Mouse (Mus musculus): ENCODE measurements at regions not wholly inside any gene's neighbourhood (a gene's known extent, or its start where the extent isn't known, plus 50 kb on each side); places are given as distances from the start of the nearest gene placed in this dataset.
A peak's percentile ranks its signal among the peaks of the same experiment; 100 is the strongest.

GRCm38 (mm10) chr3:117138720-117139119 lies 169.9 kb upstream of the Palmd start:
- Histone ChIP-seq H3K4me2 (ENCODE audit: low read depth) (no peak overlapping the region), H3K4me1 (replicated peaks; ENCODE audit: control insufficient read depth in 2 of 2, insufficient read depth in 2 of 2, low read length in 1 of 2) (no peaks in the 10 kb centered on the region), H3K4me3 (ENCODE audit: insufficient read depth in 1 of 2, low read depth in 2 of 2, low read length in 2 of 2) (no peak overlapping the region), H3K9ac (replicated peaks) (no peak overlapping the region), H3K36me3 (replicated peaks; ENCODE audit: control insufficient read depth, insufficient read depth, low read depth) (no peaks in the 10 kb centered on the region), H3K27me3 (ENCODE audit: control insufficient read depth, insufficient read depth, low read length) (no peaks in the 10 kb centered on the region), H3K9me3 (ENCODE audit: control insufficient read depth, low read length) (no peaks in the 10 kb centered on the region), H3K27ac (no peak overlapping the region)
- WGBS (ENCODE audit: insufficient replicate concordance) = 62% methylated on average over 7 of the region's 7 CpGs
- ATAC-seq (ENCODE audit: insufficient read depth) (no peak), DNase-seq (ENCODE audit: low read depth in 3 of 3, low spot score in 3 of 3) (no peak)
- TF ChIP-seq CTCF (IDR thresholded peaks at IDR 0.05; ENCODE audit: low read depth) (no peak), EP300 (IDR thresholded peaks at IDR 0.05; ENCODE audit: low read depth) (no peak)

- Histone ChIP-seq H3K4me1 (replicated peaks; ENCODE audit: control insufficient read depth in 2 of 2, insufficient read depth in 2 of 2, low read length in 1 of 2) (no peaks in the 10 kb centered on the region), H3K9ac (replicated peaks) (no peak overlapping the region), H3K4me2 (ENCODE audit: low read depth) (no peak overlapping the region), H3K4me3 (ENCODE audit: insufficient read depth in 1 of 2, low read depth in 2 of 2, low read length in 2 of 2) (no peak overlapping the region), H3K9me3 (ENCODE audit: control insufficient read depth, low read length) (no peaks in the 10 kb centered on the region), H3K27ac (no peak overlapping the region), H3K36me3 (replicated peaks; ENCODE audit: control insufficient read depth, insufficient read depth, low read depth) (no peaks in the 10 kb centered on the region), H3K27me3 (ENCODE audit: control insufficient read depth, insufficient read depth, low read length) (no peaks in the 10 kb centered on the region)
- WGBS (ENCODE audit: insufficient replicate concordance) = 60% methylated on average over 4 of the region's 4 CpGs
- ATAC-seq (ENCODE audit: insufficient read depth) = no peak
- no peak for TF ChIP-seq CTCF (IDR thresholded peaks at IDR 0.05; ENCODE audit: low read depth)
- DNase-seq (ENCODE audit: low read depth in 3 of 3, low spot score in 3 of 3) = no peak
These were observed 164.1 kb upstream of the Palmd start for GRCm38 (mm10) chr3:117132897-117133296.

- TF ChIP-seq CTCF (IDR thresholded peaks at IDR 0.05; ENCODE audit: low read depth) = no peak
- TF ChIP-seq EP300 (IDR thresholded peaks at IDR 0.05; ENCODE audit: low read depth) = no peak
- ATAC-seq (ENCODE audit: insufficient read depth) (no peak), DNase-seq (ENCODE audit: low read depth in 3 of 3, low spot score in 3 of 3) (no peak)
- H3K9me3 ChIP-seq (ENCODE audit: control insufficient read depth, low read length) = no peaks in the 10 kb centered on the region
- no peak overlapping the region for H3K9ac ChIP-seq (replicated peaks)
- no peak overlapping the region for H3K4me3 ChIP-seq (ENCODE audit: insufficient read depth in 1 of 2, low read depth in 2 of 2, low read length in 2 of 2)
- H3K27me3 ChIP-seq (ENCODE audit: control insufficient read depth, insufficient read depth, low read length) = no peaks in the 10 kb centered on the region
- 74% methylated on average over 3 of the region's 3 CpGs for WGBS (ENCODE audit: insufficient replicate concordance)
- H3K27ac ChIP-seq = no peak overlapping the region
- no peak overlapping the region for H3K4me2 ChIP-seq (ENCODE audit: low read depth)
- no peaks in the 10 kb centered on the region for H3K36me3 ChIP-seq (replicated peaks; ENCODE audit: control insufficient read depth, insufficient read depth, low read depth)
- H3K4me1 ChIP-seq (replicated peaks; ENCODE audit: control insufficient read depth in 2 of 2, insufficient read depth in 2 of 2, low read length in 1 of 2) = peaks cover 0 to 9% of the 10 kb centered on the region in 2 experiments; a peak in 2 of 4 replicates
These were observed 153.4 kb upstream of the Palmd start for GRCm38 (mm10) chr3:117122211-117122610.

GRCm38 (mm10) chr3:117120086-117121055 lies 151.6 kb upstream of the Palmd start:
- Histone ChIP-seq H3K4me2 (ENCODE audit: low read depth) (no peak overlapping the region), H3K36me3 (replicated peaks; ENCODE audit: control insufficient read depth, insufficient read depth, low read depth) (no peaks in the 10 kb centered on the region), H3K4me1 (replicated peaks; ENCODE audit: control insufficient read depth in 2 of 2, insufficient read depth in 2 of 2, low read length in 1 of 2) (peaks cover 0 to 9% of the 10 kb centered on the region in 2 experiments; a peak in 2 of 4 replicates), H3K27me3 (ENCODE audit: control insufficient read depth, insufficient read depth, low read length) (no peaks in the 10 kb centered on the region), H3K27ac (no peak overlapping the region), H3K4me3 (ENCODE audit: insufficient read depth in 1 of 2, low read depth in 2 of 2, low read length in 2 of 2) (no peak overlapping the region), H3K9ac (replicated peaks) (no peak overlapping the region), H3K9me3 (ENCODE audit: control insufficient read depth, low read length) (no peaks in the 10 kb centered on the region)
- TF ChIP-seq EP300 (IDR thresholded peaks at IDR 0.05; ENCODE audit: low read depth) = no peak
- peak; percentile 51 for TF ChIP-seq CTCF (IDR thresholded peaks at IDR 0.05; ENCODE audit: low read depth)
- 50% methylated on average over 13 of the region's 13 CpGs for WGBS (ENCODE audit: insufficient replicate concordance)
- no peak for ATAC-seq (ENCODE audit: insufficient read depth)
- DNase-seq (ENCODE audit: low read depth in 3 of 3, low spot score in 3 of 3) = no peak

GRCm38 (mm10) chr3:117119576-117119975 lies 150.8 kb upstream of the Palmd start:
- no peak overlapping the region for H3K4me2 ChIP-seq (ENCODE audit: low read depth)
- H3K27ac ChIP-seq = no peak overlapping the region
- ATAC-seq (ENCODE audit: insufficient read depth) (0 out of 2 replicates have a peak, but pooled peaks have one; percentile 21), DNase-seq (ENCODE audit: low read depth in 3 of 3, low spot score in 3 of 3) (peak in 2 of 3 experiments; percentile 1 to 7)
- TF ChIP-seq EP300 (IDR thresholded peaks at IDR 0.05; ENCODE audit: low read depth) (no peak), CTCF (IDR thresholded peaks at IDR 0.05; ENCODE audit: low read depth) (no peak)
- H3K4me3 ChIP-seq (ENCODE audit: insufficient read depth in 1 of 2, low read depth in 2 of 2, low read length in 2 of 2) = no peak overlapping the region
- WGBS (ENCODE audit: insufficient replicate concordance) = 56% methylated on average over 5 of the region's 5 CpGs
- H3K4me1 ChIP-seq (replicated peaks; ENCODE audit: control insufficient read depth in 2 of 2, insufficient read depth in 2 of 2, low read length in 1 of 2) = peaks cover 0 to 9% of the 10 kb centered on the region in 2 experiments; a peak in 2 of 4 replicates
- no peak overlapping the region for H3K9ac ChIP-seq (replicated peaks)
- no peaks in the 10 kb centered on the region for H3K27me3 ChIP-seq (ENCODE audit: control insufficient read depth, insufficient read depth, low read length)
- no peaks in the 10 kb centered on the region for H3K9me3 ChIP-seq (ENCODE audit: control insufficient read depth, low read length)
- H3K36me3 ChIP-seq (replicated peaks; ENCODE audit: control insufficient read depth, insufficient read depth, low read depth) = no peaks in the 10 kb centered on the region
